Mouse (Mus musculus): ENCODE results near the gene Mrps26. TPM values are rescaled to one million over a fixed set of nuclear protein-coding genes. Genes with fewer than 3 reads are reported as not detected.
"Not testable (repeated sequence)": the region's sequence is repeated elsewhere in the genome, so short reads cannot be mapped to it uniquely, and the experiment has no call there.

Mrps26 gene
- polyA plus RNA-seq (2015; fragmentation: Nextera tagmentation; extraction: Ambion mirVana), result 103 and 110 TPM in 2 replicates

- peak within 1 kb of the TSS; percentile 87 for H3K9ac ChIP-seq (ENCODE audit: low read depth, low read length)
- WGBS, result under 1% methylated on average over 61 of the region's 61 CpGs
- H3K27me3 ChIP-seq (ENCODE audit: insufficient read depth, low read length), result no peaks in the 10 kb centered on the region
- H3K27ac ChIP-seq, result peak within 1 kb of the TSS; percentile 73
- peaks cover 10% of the 10 kb centered on the region; the same call in 1 of the 2 replicates for H3K4me1 ChIP-seq (replicated peaks; ENCODE audit: insufficient read depth, low read length)
- peak; percentile 97 for DNase-seq (ENCODE audit: low spot score)
- peak within 1 kb of the TSS; percentile 73 for H3K4me3 ChIP-seq (replicated peaks; ENCODE audit: low read depth, low read length)
- H3K36me3 ChIP-seq (ENCODE audit: insufficient read depth, low read length), result peaks cover 10% of the 10 kb centered on the region; the same call in 1 of the 2 replicates
- H3K4me2 ChIP-seq (ENCODE audit: low read length), result peak within 1 kb of the TSS; percentile 83
- ATAC-seq (replicated peaks; ENCODE audit: low FRiP score, low read depth), result peak; percentile 98
- H3K9me3 ChIP-seq (replicated peaks; ENCODE audit: low read length), result no peaks in the 10 kb centered on the region
- TF ChIP-seq CTCF (IDR thresholded peaks at IDR 0.05; ENCODE audit: low read depth), result peak; percentile 58
Measured at GRCm38 (mm10) chr2:130563212-130564055, at the start of gene Mrps26. Gene Mrps26 (plus strand): TSS chr2:130563742.

GRCm38 (mm10) chr2:130513907-130514306 lies 49.6 kb upstream of the Mrps26 start:
- TF ChIP-seq CTCF (IDR thresholded peaks at IDR 0.05; ENCODE audit: low read depth), result no peak
- Histone ChIP-seq H3K27me3 (ENCODE audit: insufficient read depth, low read length) (no peaks in the 10 kb centered on the region), H3K4me2 (ENCODE audit: low read length) (no peak overlapping the region), H3K36me3 (ENCODE audit: insufficient read depth, low read length) (no peaks in the 10 kb centered on the region), H3K4me3 (replicated peaks; ENCODE audit: low read depth, low read length) (no peak overlapping the region), H3K9ac (ENCODE audit: low read depth, low read length) (no peak overlapping the region), H3K27ac (no peak overlapping the region), H3K4me1 (replicated peaks; ENCODE audit: insufficient read depth, low read length) (no peaks in the 10 kb centered on the region), H3K9me3 (replicated peaks; ENCODE audit: low read length) (no peaks in the 10 kb centered on the region)
- 85% methylated on average over 8 of the region's 8 CpGs for WGBS
- no peak for ATAC-seq (replicated peaks; ENCODE audit: low FRiP score, low read depth)
- DNase-seq (ENCODE audit: low spot score), result no peak

GRCm38 (mm10) chr2:130515791-130516190 lies 47.8 kb upstream of the Mrps26 start:
- 84% methylated on average over 5 of the region's 5 CpGs for WGBS

GRCm38 (mm10) chr2:130521927-130522326 lies 41.6 kb upstream of the Mrps26 start:
- Histone ChIP-seq H3K4me3 (replicated peaks; ENCODE audit: low read depth, low read length) (no peak overlapping the region), H3K27me3 (ENCODE audit: insufficient read depth, low read length) (no peaks in the 10 kb centered on the region), H3K4me1 (replicated peaks; ENCODE audit: insufficient read depth, low read length) (no peaks in the 10 kb centered on the region), H3K36me3 (ENCODE audit: insufficient read depth, low read length) (peaks cover 34% of the 10 kb centered on the region), H3K9ac (ENCODE audit: low read depth, low read length) (no peak overlapping the region), H3K4me2 (ENCODE audit: low read length) (no peak overlapping the region), H3K27ac (no peak overlapping the region), H3K9me3 (replicated peaks; ENCODE audit: low read length) (no peaks in the 10 kb centered on the region)
- ATAC-seq (replicated peaks; ENCODE audit: low FRiP score, low read depth), result no peak
- DNase-seq (ENCODE audit: low spot score), result no peak
- no peak for TF ChIP-seq CTCF (IDR thresholded peaks at IDR 0.05; ENCODE audit: low read depth)
- WGBS, result 92% methylated on average over 2 of the region's 2 CpGs

More at GRCm38 (mm10) chr2:130515791-130516190, 47.8 kb upstream of the Mrps26 start:
- Histone ChIP-seq H3K4me3 (replicated peaks; ENCODE audit: low read depth, low read length) (no peak overlapping the region), H3K9me3 (replicated peaks; ENCODE audit: low read length) (no peaks in the 10 kb centered on the region), H3K9ac (ENCODE audit: low read depth, low read length) (no peak overlapping the region), H3K4me2 (ENCODE audit: low read length) (no peak overlapping the region), H3K27me3 (ENCODE audit: insufficient read depth, low read length) (no peaks in the 10 kb centered on the region), H3K27ac (no peak overlapping the region), H3K36me3 (ENCODE audit: insufficient read depth, low read length) (peaks cover 7% of the 10 kb centered on the region; the same call in 1 of the 2 replicates), H3K4me1 (replicated peaks; ENCODE audit: insufficient read depth, low read length) (no peaks in the 10 kb centered on the region)
- DNase-seq (ENCODE audit: low spot score) (no peak), ATAC-seq (replicated peaks; ENCODE audit: low FRiP score, low read depth) (no peak)
- TF ChIP-seq CTCF (IDR thresholded peaks at IDR 0.05; ENCODE audit: low read depth), result no peak

GRCm38 (mm10) chr2:130525480-130525879 lies 38.1 kb upstream of the Mrps26 start:
- WGBS, result 91% methylated on average over 3 of the region's 4 CpGs
- not testable (repeated sequence) for H3K4me3 ChIP-seq (replicated peaks; ENCODE audit: low read depth, low read length); H3K27ac ChIP-seq; H3K4me1 ChIP-seq (replicated peaks; ENCODE audit: insufficient read depth, low read length); DNase-seq (ENCODE audit: low spot score); ATAC-seq (replicated peaks; ENCODE audit: low FRiP score, low read depth); H3K9ac ChIP-seq (ENCODE audit: low read depth, low read length); H3K27me3 ChIP-seq (ENCODE audit: insufficient read depth, low read length); H3K9me3 ChIP-seq (replicated peaks; ENCODE audit: low read length); H3K4me2 ChIP-seq (ENCODE audit: low read length)
- H3K36me3 ChIP-seq (ENCODE audit: insufficient read depth, low read length), result peaks cover 31% of the 10 kb centered on the region

- ATAC-seq (replicated peaks; ENCODE audit: low FRiP score, low read depth), result no peak
- no peak overlapping the region for H3K4me3 ChIP-seq (replicated peaks; ENCODE audit: low read depth, low read length)
- H3K9ac ChIP-seq (ENCODE audit: low read depth, low read length), result no peak overlapping the region
- peaks cover 18% of the 10 kb centered on the region for H3K36me3 ChIP-seq (ENCODE audit: insufficient read depth, low read length)
- WGBS, result 83% methylated on average over 6 of the region's 6 CpGs
- DNase-seq (ENCODE audit: low spot score), result no peak
- no peaks in the 10 kb centered on the region for H3K27me3 ChIP-seq (ENCODE audit: insufficient read depth, low read length)
- peak; percentile 32; the same call in 1 of the 2 replicates for TF ChIP-seq CTCF (IDR thresholded peaks at IDR 0.05; ENCODE audit: low read depth)
- no peak overlapping the region for H3K4me2 ChIP-seq (ENCODE audit: low read length)
- no peak overlapping the region for H3K27ac ChIP-seq
- H3K9me3 ChIP-seq (replicated peaks; ENCODE audit: low read length), result no peaks in the 10 kb centered on the region
- no peaks in the 10 kb centered on the region for H3K4me1 ChIP-seq (replicated peaks; ENCODE audit: insufficient read depth, low read length)
Measured at GRCm38 (mm10) chr2:130528457-130528856, 35.1 kb upstream of the Mrps26 start.

Data from kidney, postnatal 0 days (tissue).